Mouse (Mus musculus) liver, embryonic 12.5 days (tissue): ENCODE results near the gene Ctbp2. TPM values are rescaled to one million over a fixed set of nuclear protein-coding genes. Genes with fewer than 3 reads are reported as not detected.

Experiments
- ATAC-seq: fragments of 200-750 bp; cut with Nextera tagmentation; 2 replicates; pipeline ENCODE4 v1.8.0; 2017; ENCODE audit warnings: moderate number of reproducible peaks, mild to moderate bottlenecking, moderate library complexity
- H3K27ac ChIP-seq: fragments of 300-500 bp; sonication (generic); 2 replicates; pipeline ENCODE4 v1.5.1; 2016; ENCODE audit warnings: mild to moderate bottlenecking
- H3K27me3 ChIP-seq: fragments of 300-500 bp; sonication (generic); replicated peaks from 2 replicates; pipeline ENCODE4 v1.6.1; 2016; ENCODE audit warnings: mild to moderate bottlenecking, moderate library complexity
- H3K36me3 ChIP-seq: fragments of 300-500 bp; sonication (generic); 2 replicates; pipeline ENCODE4 v1.6.1; 2016; ENCODE audit warnings: mild to moderate bottlenecking, moderate library complexity
- H3K4me1 ChIP-seq: fragments of 300-500 bp; sonication (generic); 2 replicates; pipeline ENCODE4 v1.6.1; 2016
- H3K4me2 ChIP-seq: fragments of 300-500 bp; sonication (generic); 2 replicates; pipeline ENCODE4 v1.6.1; 2016; ENCODE audit warnings: mild to moderate bottlenecking, moderate library complexity
- H3K4me3 ChIP-seq: fragments of 300-500 bp; sonication (generic); 2 replicates; pipeline ENCODE4 v1.5.1; 2016; ENCODE audit warnings: mild to moderate bottlenecking, moderate library complexity
- H3K9ac ChIP-seq: fragments of 300-500 bp; sonication (generic); 2 replicates; pipeline ENCODE4 v1.6.1; 2016; ENCODE audit warnings: mild to moderate bottlenecking, moderate library complexity
- H3K9me3 ChIP-seq: fragments of 300-500 bp; sonication (generic); replicated peaks from 2 replicates; pipeline ENCODE4 v1.6.1; 2016; ENCODE audit warnings: mild to moderate bottlenecking, moderate library complexity
- WGBS: fragments of 180-500 bp; shearing (Covaris S2); methylation state at CpG from one replicate; pipeline ENCODE4 v1.1.7; 2016; ENCODE audit not compliant: insufficient replicate concordance; 5-methylcytosine and 5-hydroxymethylcytosine counted together
- polyA plus RNA-seq: library from polyadenylated mRNA; unstranded; fragments of >200 nt; fragmentation: Nextera tagmentation; extraction: Ambion mirVana; gene quantifications from 2 replicates; pipeline ENCODE4 v1.2.1, GENCODE M21; 2016

Ctbp2 gene
- polyA plus RNA-seq, 1 experiment from 2014 or later, result 24.1 TPM

DNA sequence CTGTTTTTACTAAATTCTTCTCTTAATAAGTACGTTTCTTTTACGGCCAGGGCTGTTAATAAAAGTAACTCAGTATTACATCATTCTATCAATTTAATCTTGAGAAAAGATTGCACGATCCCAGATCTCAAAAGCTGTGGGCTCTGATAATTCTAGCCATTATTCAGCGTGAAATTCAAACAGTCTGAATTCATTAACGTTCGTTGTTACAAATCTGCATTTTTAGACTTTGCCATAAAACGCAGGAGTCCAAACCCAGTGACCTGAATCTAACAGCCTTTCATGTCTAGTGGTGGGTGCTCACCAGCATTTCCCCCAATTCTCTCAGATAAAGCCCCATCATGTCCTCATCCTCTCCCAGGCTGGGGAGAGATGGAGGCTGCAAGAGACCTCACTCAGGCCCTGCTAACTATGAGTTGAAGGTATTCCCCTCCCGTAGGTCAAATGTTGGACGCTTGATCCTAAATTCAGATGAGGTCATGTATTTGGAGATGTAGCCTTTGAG, 51.0 kb downstream of the Ctbp2 start:
- H3K9me3 ChIP-seq, result no peaks in the 10 kb centered on the region
- H3K36me3 ChIP-seq, result peaks cover 11% of the 10 kb centered on the region; the same call in 1 of the 2 replicates
- WGBS, result 80% methylated on average over 9 of the region's 9 CpGs
- no peak overlapping the region for H3K4me3 ChIP-seq
- no peaks in the 10 kb centered on the region for H3K4me1 ChIP-seq
- no peaks in the 10 kb centered on the region for H3K27me3 ChIP-seq
- no peak overlapping the region for H3K27ac ChIP-seq
- H3K4me2 ChIP-seq, result no peak overlapping the region
- no peak for ATAC-seq
- H3K9ac ChIP-seq, result no peak overlapping the region

DNA sequence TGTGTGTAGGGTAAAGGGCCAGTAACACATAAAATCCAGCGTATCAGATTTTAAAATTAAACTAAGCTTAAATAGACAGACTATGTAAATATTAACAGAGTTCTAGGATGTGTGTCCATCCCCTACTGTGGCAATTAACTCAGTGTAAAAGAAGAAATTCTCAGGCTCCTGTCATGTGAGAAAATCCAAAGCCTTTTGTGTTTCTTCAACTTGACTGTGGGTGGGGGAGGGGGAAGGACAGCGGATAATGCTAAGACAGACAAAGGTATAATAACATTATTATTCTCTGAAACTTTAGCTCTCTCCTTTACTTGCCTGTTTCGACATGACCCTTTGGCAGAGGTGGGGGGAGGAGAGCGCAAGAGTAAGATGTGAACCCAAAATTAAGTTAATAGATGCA, 51.6 kb downstream of the Ctbp2 start:
- Histone ChIP-seq H3K27ac (no peak overlapping the region), H3K9me3 (no peaks in the 10 kb centered on the region), H3K4me1 (no peaks in the 10 kb centered on the region), H3K9ac (no peak overlapping the region), H3K36me3 (peaks cover 11% of the 10 kb centered on the region; the same call in 1 of the 2 replicates), H3K27me3 (no peaks in the 10 kb centered on the region), H3K4me2 (no peak overlapping the region), H3K4me3 (no peak overlapping the region)
- no peak for ATAC-seq
- WGBS, result 82% methylated on average over 4 of the region's 4 CpGs

DNA sequence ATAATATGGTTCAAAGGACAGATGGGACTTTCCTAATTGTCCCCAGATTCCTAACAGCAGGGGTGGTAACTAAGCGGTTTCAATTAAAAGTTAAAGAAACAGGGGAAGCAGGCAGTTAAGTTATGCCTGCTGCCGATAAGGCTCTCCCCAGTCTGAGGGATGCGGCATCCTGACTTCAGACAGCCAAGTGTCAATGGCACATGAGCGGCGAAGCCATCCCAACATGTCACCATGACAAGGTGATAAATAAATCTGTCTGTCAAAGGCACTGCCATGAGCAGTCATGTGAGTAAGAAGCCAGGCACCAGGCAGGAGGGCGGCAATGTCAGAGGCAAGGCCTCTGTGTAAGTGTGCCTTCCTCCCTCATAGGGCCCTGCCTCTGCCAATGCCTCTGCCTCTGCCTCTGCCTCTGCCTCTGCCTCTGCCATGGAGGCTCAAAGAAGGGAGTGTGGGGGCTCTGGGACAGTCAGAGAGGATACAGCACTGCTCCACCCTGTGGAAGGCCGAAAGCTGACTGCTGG, 56.8 kb downstream of the Ctbp2 start:
- H3K36me3 ChIP-seq, result peaks cover 10% of the 10 kb centered on the region; the same call in 1 of the 2 replicates
- no peak overlapping the region for H3K9ac ChIP-seq
- no peak overlapping the region for H3K4me3 ChIP-seq
- H3K27me3 ChIP-seq, result no peaks in the 10 kb centered on the region
- H3K9me3 ChIP-seq, result no peaks in the 10 kb centered on the region
- no peak for ATAC-seq
- no peak overlapping the region for H3K27ac ChIP-seq
- WGBS, result 66% methylated on average over 7 of the region's 7 CpGs
- H3K4me2 ChIP-seq, result no peak overlapping the region
- no peaks in the 10 kb centered on the region for H3K4me1 ChIP-seq

DNA sequence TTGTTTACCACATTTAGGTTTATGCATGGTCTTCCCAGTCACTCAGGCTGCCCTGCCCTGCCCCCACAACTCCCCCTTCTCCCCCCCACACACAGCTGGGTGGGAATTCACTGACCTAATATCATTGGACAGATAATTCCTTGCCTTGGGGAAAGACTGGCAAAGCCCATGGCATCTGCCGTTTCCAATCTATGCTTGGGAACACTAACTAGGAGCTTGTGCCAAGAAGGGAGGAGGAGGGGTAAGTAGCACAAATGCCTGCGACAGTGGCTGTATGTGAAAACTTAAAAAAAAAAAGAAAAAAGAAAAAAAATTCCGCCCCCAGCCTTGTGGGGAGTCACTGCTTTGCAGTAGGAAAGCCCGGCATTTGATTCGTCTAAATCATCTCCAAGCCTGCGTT, 57.4 kb downstream of the Ctbp2 start:
- no peaks in the 10 kb centered on the region for H3K4me1 ChIP-seq
- no peak overlapping the region for H3K9ac ChIP-seq
- H3K4me3 ChIP-seq, result no peak overlapping the region
- no peak overlapping the region for H3K4me2 ChIP-seq
- no peak for ATAC-seq
- H3K27me3 ChIP-seq, result no peaks in the 10 kb centered on the region
- H3K36me3 ChIP-seq, result peaks cover 6% of the 10 kb centered on the region; the same call in 1 of the 2 replicates
- no peaks in the 10 kb centered on the region for H3K9me3 ChIP-seq
- no peak overlapping the region for H3K27ac ChIP-seq
- WGBS, result 70% methylated on average over 6 of the region's 6 CpGs

- H3K4me1 ChIP-seq, result peaks cover 4% of the 10 kb centered on the region; the same call in 1 of the 2 replicates
- ATAC-seq, result no peak
- H3K36me3 ChIP-seq, result peaks cover 6% of the 10 kb centered on the region; the same call in 1 of the 2 replicates
Measured at GRCm38 (mm10) chr7:133062055-133062454, 62.1 kb downstream of the Ctbp2 start.

DNA sequence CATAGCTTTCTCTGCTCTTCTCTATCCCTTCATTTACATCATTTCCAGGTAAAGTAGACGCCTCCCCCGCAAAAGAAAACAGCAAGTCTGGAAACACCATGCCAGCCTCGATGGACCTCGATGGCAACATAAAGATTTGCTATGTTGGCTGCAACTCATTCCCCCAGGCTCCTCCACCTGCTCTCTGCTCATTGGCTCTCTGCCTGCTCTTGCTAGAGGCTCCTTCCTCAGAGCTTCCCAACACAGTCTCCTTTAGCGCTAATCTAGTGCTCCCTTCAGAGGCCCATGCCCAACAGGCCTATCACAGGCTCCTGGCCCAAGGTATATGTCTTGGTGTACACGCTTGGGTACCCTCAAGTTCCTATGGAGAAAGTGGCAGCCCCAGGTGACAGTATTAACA, 64.0 kb downstream of the Ctbp2 start:
- ATAC-seq, result no peak
- 86% methylated on average over 6 of the region's 6 CpGs for WGBS

More at GRCm38 (mm10) chr7:133062055-133062454, 62.1 kb downstream of the Ctbp2 start:
- Histone ChIP-seq H3K4me3 (no peak overlapping the region), H3K27me3 (no peaks in the 10 kb centered on the region), H3K9ac (no peak overlapping the region), H3K27ac (no peak overlapping the region), H3K9me3 (no peaks in the 10 kb centered on the region), H3K4me2 (no peak overlapping the region)
- 64% methylated on average over 3 of the region's 3 CpGs for WGBS

DNA sequence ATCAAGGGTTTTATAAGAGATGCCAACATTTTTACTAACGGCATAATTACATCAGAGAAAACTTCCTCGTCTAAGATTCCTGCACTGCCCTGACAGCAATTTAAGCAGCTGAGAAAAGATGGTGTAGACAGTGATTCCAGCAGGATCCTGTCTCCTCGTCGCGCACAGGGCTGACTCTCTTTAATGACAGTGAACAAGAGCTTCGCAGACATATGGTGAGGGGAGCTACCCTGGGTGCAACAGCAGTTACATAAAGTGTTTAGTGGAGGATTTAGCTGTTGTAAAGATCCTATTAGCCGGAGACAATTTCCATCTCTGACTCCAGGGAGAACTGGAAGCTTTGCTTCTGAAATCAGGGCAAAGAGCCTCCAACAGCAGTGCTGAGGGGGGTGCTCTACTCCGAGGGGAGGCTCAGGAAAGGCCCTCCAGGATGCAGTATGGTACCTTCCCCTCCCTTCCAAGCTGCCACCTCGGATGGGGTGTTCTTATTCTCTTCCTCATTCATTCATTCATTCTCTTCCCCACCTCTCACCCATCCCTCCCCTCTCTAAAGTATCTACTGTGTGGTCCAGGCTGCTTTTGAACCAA, 64.5 kb downstream of the Ctbp2 start:
- H3K27ac ChIP-seq, result no peak overlapping the region
- H3K36me3 ChIP-seq, result peaks cover 4% of the 10 kb centered on the region
- peaks cover 4% of the 10 kb centered on the region; the same call in 1 of the 2 replicates for H3K4me1 ChIP-seq

More for the DNA sequence above, 64.0 kb downstream of the Ctbp2 start:
- Histone ChIP-seq H3K27me3 (no peaks in the 10 kb centered on the region), H3K27ac (no peak overlapping the region), H3K9me3 (no peaks in the 10 kb centered on the region), H3K4me2 (no peak overlapping the region), H3K4me3 (no peak overlapping the region), H3K36me3 (peaks cover 4% of the 10 kb centered on the region), H3K9ac (no peak overlapping the region), H3K4me1 (peaks cover 4% of the 10 kb centered on the region; the same call in 1 of the 2 replicates)

GRCm38 (mm10) chr7:133059150-133059509, 65.0 kb downstream of the Ctbp2 start:
- ATAC-seq, result no peak
- H3K4me1 ChIP-seq, result peaks cover 4% of the 10 kb centered on the region; the same call in 1 of the 2 replicates
- no peak overlapping the region for H3K4me3 ChIP-seq
- H3K27ac ChIP-seq, result no peak overlapping the region
- no peak overlapping the region for H3K4me2 ChIP-seq
- 76% methylated on average over 6 of the region's 6 CpGs for WGBS
- H3K36me3 ChIP-seq, result peaks cover 4% of the 10 kb centered on the region
- no peaks in the 10 kb centered on the region for H3K27me3 ChIP-seq
- no peak overlapping the region for H3K9ac ChIP-seq
- H3K9me3 ChIP-seq, result no peaks in the 10 kb centered on the region

More for the DNA sequence above, 64.5 kb downstream of the Ctbp2 start:
- WGBS, result 74% methylated on average over 9 of the region's 9 CpGs
- no peak overlapping the region for H3K4me3 ChIP-seq
- no peak overlapping the region for H3K9ac ChIP-seq
- no peak overlapping the region for H3K4me2 ChIP-seq
- no peak for ATAC-seq
- no peaks in the 10 kb centered on the region for H3K27me3 ChIP-seq
- H3K9me3 ChIP-seq, result no peaks in the 10 kb centered on the region

DNA sequence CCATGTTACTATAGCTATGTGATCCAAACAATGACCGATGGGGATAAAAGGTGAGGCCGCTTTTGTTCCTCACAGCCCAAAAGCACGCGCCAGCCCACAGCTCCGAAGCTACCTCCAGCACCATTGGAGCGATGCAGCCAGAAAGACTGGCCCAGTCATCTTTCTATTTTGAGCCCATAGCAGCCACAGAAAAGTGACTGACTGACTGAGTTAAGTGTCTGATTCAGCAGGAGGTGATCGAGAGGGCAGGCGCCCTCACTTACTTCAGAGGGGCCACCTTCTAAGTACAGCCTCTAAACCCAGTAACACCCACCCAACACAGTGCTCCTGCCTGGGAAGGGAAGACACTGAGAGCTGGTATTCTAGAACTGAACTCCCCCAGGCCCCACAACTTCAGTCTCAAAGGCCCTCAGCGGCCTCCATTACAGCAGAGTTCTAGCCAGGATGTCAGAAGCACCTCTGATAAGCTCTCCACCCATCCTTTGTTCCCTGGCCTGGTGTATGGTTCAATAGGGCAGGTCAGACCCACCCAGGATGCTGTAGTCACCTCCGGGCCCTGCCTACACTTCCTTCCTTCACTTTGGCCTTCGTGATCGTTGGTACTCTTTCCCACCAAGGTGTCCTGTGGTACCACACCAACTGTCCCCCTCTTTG, 65.5 kb downstream of the Ctbp2 start:
- Histone ChIP-seq H3K36me3 (peaks cover 4% of the 10 kb centered on the region), H3K4me2 (no peak overlapping the region), H3K4me1 (peaks cover 4% of the 10 kb centered on the region; the same call in 1 of the 2 replicates), H3K9ac (no peak overlapping the region), H3K9me3 (no peaks in the 10 kb centered on the region), H3K4me3 (no peak overlapping the region), H3K27me3 (no peaks in the 10 kb centered on the region), H3K27ac (no peak overlapping the region)
- no peak for ATAC-seq
- WGBS, result 73% methylated on average over 12 of the region's 12 CpGs

DNA sequence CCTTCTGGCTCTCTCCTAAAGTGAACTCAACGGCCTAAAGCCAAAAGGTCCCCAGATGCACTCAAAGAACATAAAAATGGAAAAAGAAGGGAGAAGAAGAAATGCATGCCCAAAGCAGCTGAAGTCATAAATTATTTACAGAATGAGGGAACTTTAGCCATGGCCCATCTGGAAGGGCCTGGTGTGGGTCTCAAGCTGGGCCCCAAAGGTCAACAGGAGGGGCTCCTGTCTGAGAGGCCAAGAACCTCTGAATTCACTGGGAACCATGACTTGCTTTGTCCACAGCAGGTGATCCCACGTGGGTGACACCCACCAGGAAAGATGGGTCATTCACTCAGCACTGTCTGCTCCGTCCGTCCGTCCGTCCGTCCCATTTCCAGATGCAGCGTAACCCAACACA, 67.2 kb downstream of the Ctbp2 start:
- Histone ChIP-seq H3K4me3 (no peak overlapping the region), H3K9ac (no peak overlapping the region), H3K36me3 (peaks cover 8% of the 10 kb centered on the region), H3K27ac (no peak overlapping the region), H3K4me2 (no peak overlapping the region), H3K4me1 (peaks cover 8% of the 10 kb centered on the region; the same call in 1 of the 2 replicates), H3K9me3 (no peaks in the 10 kb centered on the region), H3K27me3 (no peaks in the 10 kb centered on the region)
- no peak for ATAC-seq
- 87% methylated on average over 8 of the region's 8 CpGs for WGBS

DNA sequence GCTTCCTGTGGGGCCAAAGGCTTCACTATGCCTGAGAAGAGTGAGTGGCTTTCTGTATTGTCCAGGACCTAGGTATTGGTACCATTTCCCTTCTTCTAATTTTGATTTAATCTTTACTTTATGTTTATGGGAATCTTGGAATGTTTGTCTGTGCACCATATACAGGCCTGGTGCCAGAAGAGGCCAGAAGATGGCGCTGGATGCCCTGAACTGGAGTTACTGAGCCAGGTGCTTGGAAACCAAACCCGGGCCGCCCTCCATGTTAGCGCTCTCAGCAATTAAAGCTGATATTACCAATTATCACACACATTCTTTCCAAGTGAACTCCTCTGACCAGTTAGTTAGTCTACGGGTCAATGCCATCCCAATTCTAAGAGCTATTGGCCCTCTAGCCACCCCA, 69.7 kb downstream of the Ctbp2 start:
- H3K4me3 ChIP-seq, result no peak overlapping the region
- H3K9ac ChIP-seq, result no peak overlapping the region
- H3K27me3 ChIP-seq, result no peaks in the 10 kb centered on the region
- no peak for ATAC-seq
- H3K27ac ChIP-seq, result no peak overlapping the region
- no peak overlapping the region for H3K4me2 ChIP-seq
- peaks cover 12% of the 10 kb centered on the region for H3K36me3 ChIP-seq
- peaks cover 8% of the 10 kb centered on the region; the same call in 1 of the 2 replicates for H3K4me1 ChIP-seq
- no peaks in the 10 kb centered on the region for H3K9me3 ChIP-seq
- 78% methylated on average over 5 of the region's 5 CpGs for WGBS

DNA sequence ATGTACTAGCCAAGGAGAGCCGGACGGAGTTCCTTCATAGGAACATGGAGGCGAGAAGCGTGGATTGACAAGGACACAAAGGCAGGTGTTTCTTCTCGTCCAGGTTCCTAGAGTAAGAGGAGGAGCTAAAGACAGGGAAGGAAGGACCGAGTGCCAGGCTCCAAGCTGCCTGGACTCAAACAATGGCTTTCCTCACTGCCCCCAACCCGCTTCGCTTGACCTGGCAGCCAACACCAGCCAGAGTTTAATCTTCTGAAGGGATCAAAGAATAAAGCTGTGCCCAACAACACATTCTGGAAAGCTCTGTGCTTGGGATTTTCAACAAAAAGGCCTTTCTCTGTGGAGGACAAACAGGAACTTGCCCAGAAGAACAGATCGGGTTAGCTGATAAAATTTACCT, 70.4 kb downstream of the Ctbp2 start:
- 76% methylated on average over 9 of the region's 9 CpGs for WGBS
- Histone ChIP-seq H3K9ac (no peak overlapping the region), H3K27me3 (no peaks in the 10 kb centered on the region), H3K4me2 (no peak overlapping the region), H3K4me1 (peaks cover 8% of the 10 kb centered on the region), H3K9me3 (no peaks in the 10 kb centered on the region), H3K4me3 (no peak overlapping the region), H3K36me3 (peaks cover 12% of the 10 kb centered on the region), H3K27ac (no peak overlapping the region)
- ATAC-seq, result no peak
